Mouse (Mus musculus): ENCODE measurements around the gene Unc5b. TPM values are rescaled to one million over a fixed set of nuclear protein-coding genes. Genes with fewer than 3 reads are reported as not detected.
A peak's percentile ranks its signal among the peaks of the same experiment; 100 is the strongest.

Gene Unc5b
- total RNA-seq, 2 experiments from 2014 or later: 7.3 to 12.1 TPM

DNA sequence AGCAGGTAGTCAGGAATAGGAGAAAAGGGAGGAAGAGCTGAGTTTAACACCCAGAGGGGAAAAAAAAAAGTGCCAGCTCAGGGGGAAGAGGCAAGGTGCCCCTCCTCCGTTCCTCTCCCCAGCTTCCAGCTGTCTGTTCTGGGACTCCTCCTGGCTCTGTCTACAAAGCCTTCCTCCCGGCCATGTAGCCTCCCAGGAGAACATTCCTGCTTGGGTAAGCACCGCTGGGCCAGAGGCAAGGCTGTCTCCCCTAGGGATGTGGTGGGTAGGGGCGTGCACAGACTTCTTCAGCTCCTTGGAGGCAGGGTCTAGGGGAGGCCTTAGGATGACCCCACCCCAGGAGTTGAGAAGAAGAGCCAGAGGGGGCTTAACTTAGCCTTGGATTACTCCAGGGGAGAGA is 26.5 kb downstream of the Unc5b start:
- no peak for DNase-seq
- intact Hi-C loops (cut with DNase I; ENCODE audit: low total_unique reads): no loop called here

GRCm38 (mm10) chr10:60803971-60804370 is 27.4 kb downstream of the Unc5b start:
- intact Hi-C loops (cut with DNase I; ENCODE audit: low total_unique reads): no loop called here

DNA sequence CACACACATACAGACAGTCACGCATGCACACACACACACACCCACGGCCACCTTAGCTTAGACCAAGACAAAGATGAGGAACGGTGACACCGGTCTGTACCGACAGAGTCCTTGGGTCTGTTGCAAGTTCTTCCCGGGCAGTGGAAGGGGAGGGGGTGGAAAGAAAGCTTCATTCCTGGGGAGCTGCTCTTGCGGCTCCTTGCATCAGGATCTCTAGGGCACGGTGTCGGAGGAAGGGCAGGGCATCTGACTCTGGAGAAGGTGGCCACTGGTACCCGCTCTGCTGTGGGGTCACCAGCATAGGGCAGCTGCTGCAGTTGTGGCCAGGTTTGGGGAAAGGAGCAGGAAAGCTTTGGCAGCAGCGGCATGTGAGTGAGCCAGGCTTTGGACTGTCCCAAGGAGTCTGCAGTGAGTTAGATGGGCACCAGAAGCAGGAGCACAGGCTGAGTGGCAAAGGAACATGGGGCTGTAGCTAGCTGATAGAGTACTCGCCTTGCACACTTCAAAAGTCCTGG is 29.4 kb downstream of the Unc5b start:
- intact Hi-C loops (cut with DNase I; ENCODE audit: low total_unique reads): no loop called here
- no peak for DNase-seq

More at GRCm38 (mm10) chr10:60803971-60804370, 27.4 kb downstream of the Unc5b start:
- DNase-seq: no peak

GRCm38 (mm10) chr10:60801168-60801897 is 30.0 kb downstream of the Unc5b start:
- intact Hi-C loops (cut with DNase I; ENCODE audit: low total_unique reads): no loop called here
- no peak for DNase-seq

DNA sequence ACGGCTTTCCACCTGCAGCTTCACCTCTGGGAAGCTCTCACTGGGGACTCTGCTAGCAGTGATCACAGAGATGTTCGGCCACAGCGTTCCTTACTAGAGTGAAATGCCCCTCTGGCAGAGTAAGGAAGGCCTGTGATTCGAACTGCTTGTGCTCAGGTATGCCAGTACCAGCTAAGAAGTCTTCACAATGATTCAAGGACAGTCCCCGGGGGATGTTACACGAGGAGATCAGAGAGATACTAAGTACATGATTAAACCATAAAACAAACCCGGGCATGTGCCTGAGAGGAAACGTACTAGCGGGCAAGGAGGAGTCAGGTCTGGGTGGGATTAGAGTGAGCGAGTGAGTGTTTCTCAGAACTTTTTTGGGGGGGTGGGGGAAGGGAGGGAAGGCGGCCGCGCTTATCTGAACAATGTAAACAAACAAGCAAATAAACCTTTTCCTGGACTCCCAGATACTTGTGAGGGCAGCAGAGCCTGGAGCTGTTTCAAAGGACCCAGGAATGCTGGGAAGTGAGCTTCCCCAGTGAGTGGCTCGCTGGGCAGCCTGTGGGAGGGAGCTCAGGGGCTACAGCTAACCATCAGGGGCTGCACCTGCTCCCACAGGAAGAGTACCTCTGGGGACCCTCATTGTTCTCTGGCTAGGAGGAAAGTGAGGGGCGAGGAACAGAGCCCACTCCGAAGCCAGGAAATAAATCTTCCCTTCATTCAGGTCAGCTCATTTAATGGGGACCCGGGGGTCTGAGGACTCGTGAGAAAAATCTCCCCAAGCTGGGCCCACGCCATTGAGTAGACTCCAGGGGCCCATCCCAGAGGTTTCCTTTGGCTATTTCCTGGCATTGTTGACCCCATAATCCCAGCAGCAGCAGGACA is 30.9 kb downstream of the Unc5b start:
- intact Hi-C loops (cut with DNase I; ENCODE audit: low total_unique reads): no loop called here
- DNase-seq: no peak

- intact Hi-C loops (cut with DNase I; ENCODE audit: low total_unique reads): no loop called here
Observed at GRCm38 (mm10) chr10:60797682-60798422, 33.5 kb downstream of the Unc5b start.

GRCm38 (mm10) chr10:60796474-60796873 is 34.9 kb downstream of the Unc5b start:
- intact Hi-C loops (cut with DNase I; ENCODE audit: low total_unique reads): no loop called here
- no peak for DNase-seq

More at GRCm38 (mm10) chr10:60797682-60798422, 33.5 kb downstream of the Unc5b start:
- no peak for DNase-seq

GRCm38 (mm10) chr10:60796028-60796427 is 35.4 kb downstream of the Unc5b start:
- intact Hi-C loops (cut with DNase I; ENCODE audit: low total_unique reads): no loop called here

DNA sequence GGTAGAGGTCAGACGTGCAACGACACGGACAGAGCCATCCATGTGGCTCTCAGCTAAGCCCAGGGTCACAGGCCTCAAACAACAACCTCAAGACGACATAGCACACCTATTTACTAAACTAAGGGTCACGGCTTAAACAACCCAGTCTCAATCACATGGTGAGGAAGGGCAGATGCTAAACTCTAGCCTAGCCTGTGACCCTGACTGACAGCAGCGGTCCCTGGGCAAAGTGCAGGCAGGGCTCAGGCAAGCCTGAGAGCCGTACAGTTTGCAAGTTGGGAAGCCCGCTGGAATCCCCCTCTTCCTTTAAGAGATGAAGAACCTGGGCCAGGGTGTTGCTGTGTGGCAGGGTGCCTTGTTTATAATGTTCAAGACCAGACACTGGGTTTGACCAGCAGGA is 36.6 kb downstream of the Unc5b start:
- intact Hi-C loops (cut with DNase I; ENCODE audit: low total_unique reads): no loop called here

More at GRCm38 (mm10) chr10:60796028-60796427, 35.4 kb downstream of the Unc5b start:
- DNase-seq: no peak

DNA sequence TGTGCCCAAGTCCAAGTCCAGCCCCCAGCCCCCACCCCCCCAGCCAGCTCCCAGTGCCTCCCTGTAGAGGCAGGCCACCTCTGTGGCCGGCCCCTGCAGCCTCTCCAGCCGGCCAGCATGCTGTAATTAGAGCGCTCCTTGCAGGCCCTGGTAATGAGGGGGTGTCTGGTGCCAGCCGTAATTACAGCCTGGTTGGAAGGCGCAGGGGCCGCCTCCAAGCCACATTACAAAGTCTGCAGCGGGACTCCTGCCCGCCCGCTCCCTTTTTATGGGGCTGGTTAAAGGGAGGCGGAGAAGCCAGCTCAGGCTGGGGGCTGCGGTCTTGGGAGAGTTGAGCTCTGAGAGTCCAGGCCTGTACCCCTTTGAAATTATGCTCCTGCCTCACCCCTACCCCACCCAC is 37.0 kb downstream of the Unc5b start:
- intact Hi-C loops (cut with DNase I; ENCODE audit: low total_unique reads): no loop called here
- no peak for DNase-seq

More for the DNA sequence above, 36.6 kb downstream of the Unc5b start:
- DNase-seq: no peak

DNA sequence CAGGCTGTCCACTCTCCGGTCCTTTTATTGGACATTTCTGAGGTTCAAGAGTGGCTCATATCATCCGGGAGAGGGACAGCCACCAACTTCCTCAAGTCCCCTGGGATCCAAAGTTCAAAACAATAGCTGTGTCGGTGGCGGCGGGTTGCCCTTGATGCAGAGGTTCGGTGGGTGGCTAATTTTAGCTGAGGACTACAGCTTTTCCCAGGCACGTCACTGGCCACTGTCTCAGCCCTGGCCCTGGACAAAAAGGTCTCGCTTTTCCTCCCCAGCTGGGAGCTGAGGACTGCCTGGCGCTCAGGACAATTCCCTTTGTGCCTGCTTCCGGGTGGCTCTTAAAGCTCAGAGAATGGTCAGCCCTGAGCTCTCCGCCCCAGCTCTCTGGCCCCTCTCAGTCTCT is 38.5 kb downstream of the Unc5b start:
- intact Hi-C loops (cut with DNase I; ENCODE audit: low total_unique reads): no loop called here
- DNase-seq: peak; percentile 38

DNA sequence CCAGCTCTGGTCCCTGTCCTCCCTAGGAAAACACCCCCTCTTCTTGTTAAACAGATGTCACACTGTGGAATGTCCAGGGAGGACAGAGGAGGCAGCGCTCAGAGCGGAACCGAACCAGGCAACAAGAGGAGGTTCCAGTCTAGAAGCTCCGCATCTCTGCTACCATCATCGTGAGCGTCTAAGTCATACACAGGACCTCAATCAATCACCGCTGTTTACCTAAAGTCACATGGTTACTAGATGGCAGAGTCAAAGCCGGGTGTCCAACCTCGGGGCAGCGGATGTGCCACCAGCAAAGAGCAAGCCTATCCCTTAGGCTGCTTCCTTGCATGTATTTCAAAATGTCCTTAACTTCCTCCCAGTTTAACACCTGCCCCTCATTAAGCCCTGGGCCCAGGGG is 39.0 kb downstream of the Unc5b start:
- intact Hi-C loops (cut with DNase I; ENCODE audit: low total_unique reads): no loop called here
- DNase-seq: no peak

DNA sequence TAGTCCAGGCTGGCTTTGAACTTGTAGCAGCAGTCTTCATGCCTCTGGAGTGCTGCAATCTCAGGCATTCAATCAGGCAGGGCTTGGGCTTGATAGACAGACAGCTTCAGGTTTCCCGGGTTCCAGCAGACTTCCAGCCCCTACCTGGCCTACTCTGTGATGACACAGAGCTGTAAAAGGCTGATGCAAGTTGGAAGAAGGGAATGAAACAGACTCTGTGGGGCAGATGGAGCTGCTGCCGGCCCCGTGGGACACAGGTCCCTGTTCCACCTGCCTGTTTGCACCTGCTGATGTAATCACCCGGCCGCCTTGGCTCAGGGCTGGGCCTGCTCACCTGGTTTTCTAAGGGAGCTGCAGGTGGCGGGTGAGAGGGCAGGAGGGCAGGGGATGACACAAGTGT is 40.5 kb downstream of the Unc5b start:
- DNase-seq: no peak
- intact Hi-C loops (cut with DNase I; ENCODE audit: low total_unique reads): no loop called here

GRCm38 (mm10) chr10:60787303-60788074 is 43.9 kb downstream of the Unc5b start:
- intact Hi-C loops (cut with DNase I; ENCODE audit: low total_unique reads): no loop called here
- no peak for DNase-seq

GRCm38 (mm10) chr10:60783608-60784007 is 47.8 kb downstream of the Unc5b start:
- intact Hi-C loops (cut with DNase I; ENCODE audit: low total_unique reads): no loop called here
- DNase-seq: no peak

- peak; percentile 75 for DNase-seq
- intact Hi-C loops (cut with DNase I; ENCODE audit: low total_unique reads): loop anchor here (2.0 to 5.0 kb wide), 3 partner anchors 51 to 293 kb away; partner anchors contain the start of gene Unc5b
Observed at GRCm38 (mm10) chr10:60779628-60780027, 51.8 kb downstream of the Unc5b start.

DNA sequence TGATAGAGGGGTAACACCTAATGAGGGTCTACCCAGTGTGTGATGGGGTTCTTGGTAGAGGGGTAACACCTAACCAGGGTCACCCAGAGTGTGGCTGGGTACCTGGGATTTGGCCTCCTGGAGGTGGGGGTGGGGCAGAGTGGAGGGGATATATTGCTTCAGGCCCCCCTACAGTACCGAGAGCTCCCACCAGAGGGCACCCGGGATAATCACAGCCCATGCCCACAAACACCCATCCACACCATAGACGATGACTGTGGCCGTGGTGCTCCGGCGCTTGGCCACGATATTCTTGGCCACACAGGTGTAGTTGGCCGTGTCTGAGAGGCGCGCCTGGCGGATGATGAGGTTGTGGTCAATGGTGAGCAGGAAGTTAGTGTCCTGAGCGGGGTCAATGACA is 52.8 kb downstream of the Unc5b start:
- intact Hi-C loops (cut with DNase I; ENCODE audit: low total_unique reads): loop anchor here (5.0 kb wide), 1 partner anchor 294 kb away; no protein-coding TSS in a partner anchor
- no peak for DNase-seq

DNA sequence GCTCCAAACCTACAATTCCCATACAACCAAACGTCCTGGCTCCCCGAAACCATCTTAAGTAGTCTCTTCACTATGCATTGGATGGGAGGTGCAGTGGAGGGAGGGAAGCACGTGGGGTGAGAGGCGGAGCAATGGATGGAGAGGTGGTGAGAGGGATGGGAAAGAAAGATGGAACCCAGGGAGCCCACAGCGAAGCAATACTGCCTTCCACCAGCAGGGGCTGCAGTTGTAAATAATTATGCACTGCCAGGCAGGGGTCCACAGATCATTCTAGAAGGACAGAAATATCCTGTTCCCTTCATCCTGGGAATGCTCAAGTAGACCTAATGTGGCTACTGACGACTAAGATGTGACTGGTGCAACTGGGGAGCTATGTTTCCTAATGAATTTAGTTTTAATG is 55.9 kb downstream of the Unc5b start:
- DNase-seq: no peak
- intact Hi-C loops (cut with DNase I; ENCODE audit: low total_unique reads): loop anchor here (5.0 kb wide), 1 partner anchor 297 kb away; no protein-coding TSS in a partner anchor

DNA sequence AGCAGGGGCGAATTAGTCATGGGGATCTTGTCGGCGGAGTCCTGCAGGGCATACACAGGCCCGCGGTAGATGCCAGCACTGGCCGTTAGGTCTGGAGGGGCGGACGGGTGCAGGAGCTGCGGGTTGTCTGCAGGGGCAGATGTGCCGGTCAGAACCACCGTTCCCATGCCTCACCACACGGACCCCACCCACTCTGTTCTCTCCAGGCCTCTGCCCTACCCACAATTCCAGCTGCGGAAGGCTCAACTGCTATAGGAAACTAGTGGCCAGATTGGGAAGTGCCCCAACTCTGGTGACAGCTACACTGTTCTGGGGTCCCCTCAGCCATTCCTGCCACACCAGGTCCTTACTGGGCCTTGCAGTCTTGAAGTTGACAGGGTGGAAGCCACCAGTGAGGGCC is 56.8 kb downstream of the Unc5b start:
- intact Hi-C loops (cut with DNase I; ENCODE audit: low total_unique reads): loop anchor here (5.0 kb wide), 1 partner anchor 298 kb away; no protein-coding TSS in a partner anchor
- DNase-seq: no peak

All from gastrocnemius, postnatal 14 days (tissue).